Mouse (Mus musculus) spleen, postnatal 4 days (tissue): ENCODE measurements around the gene Bfsp2.

ENCODE experiments used
- DNase-seq, 2 experiments: peaks; one replicate each; pipeline ENCODE4 v3.0.0; 2022; ENCODE audit warnings: low spot score in 2 of 2

The Bfsp2 gene

DNA sequence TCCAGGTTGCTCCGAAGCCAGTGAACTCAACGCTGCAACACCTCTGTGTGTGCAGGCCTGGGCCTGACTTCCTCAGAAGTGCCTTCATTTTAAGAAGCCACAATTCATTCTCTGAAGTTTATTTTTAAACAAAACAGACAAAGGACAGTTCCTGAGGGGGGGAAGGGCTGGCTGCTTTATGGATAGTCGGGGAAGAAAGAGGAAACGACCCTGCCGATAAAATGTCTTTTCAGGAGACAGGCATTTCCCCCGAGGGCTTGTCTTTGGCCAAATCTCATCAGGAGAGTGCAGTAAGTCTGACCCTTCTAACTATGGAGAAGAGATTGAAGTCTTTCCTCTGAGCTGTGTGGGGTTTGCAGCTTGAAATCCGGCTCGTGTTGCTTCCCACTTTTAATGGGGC is 5.4 kb upstream of the Bfsp2 start:
- no peak for DNase-seq

DNA sequence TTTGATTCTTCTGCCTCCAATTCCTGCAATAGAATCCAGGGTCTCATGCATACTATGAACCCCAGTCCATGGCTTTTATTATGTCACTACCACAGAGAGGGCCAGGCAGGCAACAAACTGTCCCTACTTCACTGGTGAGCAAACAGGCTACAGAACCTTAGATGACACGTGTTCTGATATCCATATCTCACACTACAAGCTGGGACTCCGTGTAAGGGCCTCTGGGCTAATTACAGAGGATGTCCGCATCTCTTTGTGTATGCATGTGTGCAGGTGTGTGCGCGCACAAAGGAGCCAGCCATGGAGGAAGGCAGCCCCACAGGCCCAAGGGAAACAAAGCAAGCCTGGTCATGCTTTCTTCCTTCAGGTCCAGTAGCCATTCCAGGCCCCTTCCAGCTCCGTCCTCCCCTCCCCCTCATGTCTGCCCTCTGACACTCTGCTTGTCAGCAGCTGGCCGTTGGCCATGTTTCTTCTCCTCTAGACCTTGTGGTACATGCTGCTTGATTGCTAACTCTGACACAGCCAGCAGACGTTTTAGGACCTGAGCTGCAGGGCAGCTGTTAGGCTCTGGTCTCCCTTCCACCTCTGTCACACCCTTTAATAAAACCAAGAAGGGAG is 492 bp upstream of the Bfsp2 start:
- DNase-seq, result no peak

DNA sequence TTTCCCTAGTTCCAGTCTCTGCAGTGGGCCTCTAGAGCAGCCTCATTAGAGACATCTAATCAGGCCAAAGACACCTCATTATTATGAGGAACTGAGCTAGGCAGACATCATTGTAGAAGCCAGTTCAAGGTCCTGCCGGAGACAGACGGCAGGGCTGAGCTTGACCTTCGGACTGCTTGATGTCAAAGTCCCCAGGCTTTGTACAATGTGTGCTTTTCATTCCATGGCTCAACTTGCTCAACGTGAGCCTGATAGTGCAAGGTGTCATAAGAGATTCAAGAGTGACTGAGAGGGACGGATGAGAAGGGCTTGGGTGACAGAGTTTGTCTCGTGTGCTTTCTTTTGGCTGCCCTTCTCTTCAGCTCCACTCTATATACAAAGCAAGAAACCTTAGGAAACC is 4.8 kb downstream of the Bfsp2 start:
- no peak for DNase-seq

DNA sequence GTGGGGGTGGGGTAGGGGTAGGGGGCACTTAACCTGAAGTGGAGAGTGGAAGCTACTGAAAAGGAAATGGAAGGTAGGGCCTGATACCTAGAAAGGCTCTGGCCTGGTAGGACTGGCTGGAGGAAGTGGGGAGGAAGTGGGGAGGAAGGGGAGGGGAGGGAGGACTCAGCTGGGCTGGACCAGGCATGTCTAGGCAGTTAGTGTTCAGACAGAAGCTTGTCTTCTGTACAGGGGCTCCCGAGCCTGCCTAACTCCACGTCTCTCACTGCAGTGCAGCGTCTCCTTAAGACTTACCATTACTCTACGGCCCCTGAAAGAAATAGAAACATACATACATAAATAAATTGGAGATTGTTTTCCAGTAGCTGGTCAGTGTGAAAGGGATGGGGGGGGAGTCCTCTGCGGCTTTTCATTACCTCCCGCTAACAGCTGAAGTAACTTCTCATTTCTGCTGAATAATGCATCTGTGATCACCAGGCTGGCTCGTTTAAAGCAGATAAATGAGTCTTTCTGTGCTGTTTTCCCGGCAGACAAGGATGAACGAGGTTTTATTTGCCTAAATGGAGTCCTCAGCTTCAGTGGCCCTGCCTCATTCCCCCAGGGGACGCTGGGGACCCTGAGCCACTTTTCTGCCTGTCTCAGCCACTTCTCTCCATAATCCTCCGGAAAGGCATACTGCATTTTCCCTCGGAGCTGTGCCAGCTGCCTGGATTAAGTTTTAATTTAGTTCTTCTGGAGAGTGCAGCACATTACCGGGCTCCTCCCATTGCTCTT is 6.1 kb downstream of the Bfsp2 start:
- DNase-seq, result no peak

DNA sequence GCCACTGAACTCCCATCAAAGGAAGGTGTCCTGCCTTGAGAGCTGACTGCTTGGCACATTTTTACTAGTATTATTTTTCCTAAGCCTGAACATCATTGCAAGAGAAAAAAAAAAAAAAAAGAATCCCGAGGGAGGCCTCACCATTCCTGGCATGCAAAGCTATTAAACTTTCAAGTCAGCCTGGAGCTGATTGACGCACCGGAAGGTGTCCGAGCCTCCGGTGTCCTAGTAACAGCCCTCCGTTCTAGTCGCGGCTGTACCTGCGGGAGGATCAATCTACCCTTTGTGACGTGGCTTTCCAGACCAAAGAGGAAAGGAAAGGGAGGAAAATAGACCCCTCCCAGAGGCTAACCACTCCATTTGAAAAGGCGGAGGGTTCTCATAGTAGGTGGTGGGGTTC is 8.4 kb downstream of the Bfsp2 start:
- no peak for DNase-seq

DNA sequence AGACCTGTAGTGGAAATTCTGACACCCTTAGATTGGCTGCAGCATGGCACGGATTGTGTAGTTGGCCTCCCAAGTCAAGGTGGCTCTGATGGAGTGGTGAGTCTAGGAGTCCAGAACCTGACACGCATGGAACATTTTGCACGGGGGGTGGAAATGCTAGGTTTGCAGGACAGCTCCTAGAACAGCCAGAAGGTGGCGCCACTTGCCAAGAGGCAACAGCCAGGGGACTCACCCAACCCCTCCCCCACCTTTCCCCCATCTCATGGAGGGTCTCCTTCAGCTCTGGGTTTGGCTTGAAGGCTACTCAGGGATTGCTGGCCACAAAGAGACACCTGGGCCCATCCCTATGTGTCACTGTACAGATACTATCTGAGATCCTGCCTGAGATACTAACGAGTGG is 10.7 kb downstream of the Bfsp2 start:
- peak in 1 of 2 experiments; percentile 83 for DNase-seq

DNA sequence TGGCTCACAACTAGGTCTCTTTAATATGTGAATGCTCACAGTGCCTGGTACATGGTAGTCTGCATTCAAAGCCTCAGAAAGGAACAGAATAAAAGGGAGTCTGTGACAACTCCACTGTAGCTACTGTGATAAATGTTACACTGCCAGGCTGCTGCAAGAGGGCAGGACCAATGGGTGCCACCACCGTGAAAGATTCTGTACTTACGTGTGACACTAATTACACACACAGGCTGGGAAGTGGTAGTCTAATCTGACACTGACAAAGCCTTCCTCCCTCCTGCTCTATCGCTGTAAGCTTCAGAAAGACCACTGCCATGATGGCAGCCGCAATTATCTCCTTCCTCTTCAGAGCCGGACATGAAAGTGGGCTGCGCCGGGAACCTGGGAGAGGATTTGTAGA is 11.3 kb downstream of the Bfsp2 start:
- DNase-seq, result no peak

DNA sequence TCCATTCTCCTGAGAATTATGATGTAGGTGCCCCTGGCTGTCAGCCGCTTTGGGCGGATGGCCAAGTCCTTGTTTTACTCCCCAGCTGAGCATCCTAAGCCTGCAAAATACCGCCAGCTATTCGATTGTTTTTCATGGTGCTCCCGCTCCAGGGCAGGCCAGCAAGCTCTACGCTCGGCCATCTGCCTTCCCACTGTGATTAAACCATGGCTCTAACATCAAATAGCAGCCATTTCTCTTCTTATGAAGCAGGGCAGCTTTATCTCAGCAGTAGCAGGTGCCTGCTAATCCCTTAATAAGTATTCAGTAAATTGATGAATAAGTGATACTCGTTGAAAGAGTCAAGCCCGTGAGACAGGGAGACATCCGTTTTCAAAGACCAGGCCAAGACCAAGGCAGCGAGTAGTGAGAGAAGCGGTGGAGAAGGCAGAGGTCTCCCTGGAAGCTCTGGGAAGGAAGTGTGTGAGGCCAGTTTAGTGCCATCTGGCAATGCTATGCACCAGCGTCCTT is 14.5 kb downstream of the Bfsp2 start:
- DNase-seq, result no peak

DNA sequence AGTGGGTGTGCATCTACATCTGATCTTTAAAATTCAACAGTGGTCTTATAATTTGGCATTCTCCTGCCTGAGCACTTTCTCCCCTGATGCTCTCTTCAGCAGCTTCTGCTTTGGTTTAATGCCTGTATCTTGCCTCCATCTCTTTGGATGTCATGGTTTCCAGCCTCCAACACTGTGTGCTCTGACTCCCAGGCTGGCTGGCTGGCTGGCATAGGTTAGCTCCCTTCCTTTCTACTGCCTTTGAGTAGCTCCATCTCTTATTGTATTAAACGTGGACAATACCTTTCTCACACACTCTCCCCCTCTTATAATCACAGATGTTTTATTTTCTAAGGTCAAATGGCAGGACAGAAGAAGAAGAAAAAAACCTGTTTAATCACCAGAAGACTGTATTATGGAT is 14.9 kb downstream of the Bfsp2 start:
- DNase-seq, result no peak

DNA sequence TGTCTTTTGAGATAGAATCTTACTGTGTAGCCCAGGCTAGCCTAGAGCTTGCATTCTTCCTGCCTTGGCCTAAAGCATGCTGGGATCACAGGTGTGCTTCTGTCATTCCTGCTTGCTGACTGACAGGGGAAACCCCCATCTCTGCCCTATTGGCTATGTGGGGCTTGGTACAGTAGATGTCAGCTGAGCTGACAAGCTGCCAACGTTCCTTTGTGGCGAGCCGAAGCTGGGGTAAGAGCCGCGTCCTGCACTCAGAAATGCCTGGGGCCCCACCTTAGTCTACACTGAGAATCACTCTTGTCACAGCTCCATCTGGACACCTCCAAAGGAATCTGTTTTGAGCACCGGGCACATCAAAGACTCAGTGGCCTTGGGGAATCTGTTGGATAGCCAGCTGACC is 16.4 kb downstream of the Bfsp2 start:
- DNase-seq, result no peak

DNA sequence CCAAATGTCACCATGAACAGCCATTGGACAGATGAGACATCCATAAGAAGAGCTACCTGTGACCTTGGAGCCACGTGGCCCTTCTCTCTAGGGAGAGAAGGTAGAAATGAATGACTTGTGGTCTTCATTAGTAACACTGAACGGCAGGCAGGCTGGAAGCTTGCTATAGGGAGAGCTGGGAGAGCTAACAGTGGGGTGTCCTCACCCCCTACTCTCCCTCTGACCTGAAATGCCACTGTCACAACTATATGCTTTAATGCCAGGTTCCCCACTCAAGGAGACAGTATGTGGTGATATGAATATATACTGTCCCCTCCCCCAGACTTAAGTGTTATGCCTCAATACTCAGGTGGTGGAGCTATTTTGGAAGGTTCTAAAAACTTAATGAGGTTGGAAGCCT is 20.4 kb downstream of the Bfsp2 start:
- DNase-seq, result no peak

DNA sequence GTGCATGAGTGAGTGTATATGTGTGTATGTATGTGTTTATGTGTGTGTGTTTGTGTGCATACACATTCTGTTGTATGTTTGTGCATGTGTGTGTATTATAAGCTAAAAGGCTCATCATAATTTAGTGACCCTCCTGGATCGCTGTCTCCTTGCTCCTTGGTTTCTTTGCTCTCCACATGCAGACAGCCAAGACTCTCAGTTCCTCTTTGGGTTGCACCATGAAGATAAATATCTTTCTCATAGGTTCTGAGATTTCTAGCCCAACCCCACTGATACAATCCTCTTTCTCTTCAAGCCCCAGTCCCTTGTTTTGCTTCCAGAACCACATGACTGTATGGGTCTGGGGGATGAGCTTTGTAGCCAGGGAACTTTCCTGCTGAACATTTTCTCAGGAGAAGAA is 20.9 kb downstream of the Bfsp2 start:
- no peak for DNase-seq

DNA sequence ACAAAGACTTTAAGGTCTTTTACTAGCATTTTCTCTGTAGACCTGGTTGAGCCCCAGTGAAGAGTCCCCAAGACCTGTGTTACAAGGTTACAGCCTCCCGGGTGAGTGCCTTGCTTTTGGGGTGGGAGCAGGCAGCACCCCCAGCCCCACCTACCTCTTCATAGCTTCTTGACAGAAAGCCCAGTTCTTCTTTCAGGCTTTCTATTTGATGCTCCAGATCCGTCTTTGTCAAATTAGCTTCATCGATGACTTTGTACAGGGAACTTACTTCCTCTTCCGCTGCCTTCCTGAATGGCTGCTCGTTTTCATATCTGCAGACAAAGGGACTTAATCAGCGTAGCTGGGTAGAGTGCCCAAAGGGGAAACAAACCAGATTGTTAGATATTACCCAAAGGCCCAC is 30.6 kb downstream of the Bfsp2 start:
- DNase-seq, result no peak

DNA sequence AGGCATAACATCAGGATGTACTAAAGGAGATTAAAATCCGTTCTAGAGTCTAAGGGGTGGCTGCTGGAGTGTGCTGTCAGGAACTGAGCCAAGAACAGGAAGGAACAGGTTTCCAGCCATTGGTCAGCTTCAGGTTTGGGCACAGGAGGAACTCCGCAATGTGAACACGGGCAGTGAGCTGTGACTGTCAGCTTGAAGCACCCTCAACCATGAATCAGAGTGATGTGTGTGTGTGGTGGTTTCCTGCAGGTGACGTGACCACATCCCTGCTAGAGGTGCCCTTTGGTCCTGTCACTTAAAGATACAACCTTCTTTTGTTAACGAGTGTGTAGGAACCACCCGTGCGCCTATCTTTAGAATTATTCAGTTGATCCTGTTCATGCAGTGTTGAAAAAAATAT is 31.1 kb downstream of the Bfsp2 start:
- DNase-seq, result peak; percentile 49 to 73

DNA sequence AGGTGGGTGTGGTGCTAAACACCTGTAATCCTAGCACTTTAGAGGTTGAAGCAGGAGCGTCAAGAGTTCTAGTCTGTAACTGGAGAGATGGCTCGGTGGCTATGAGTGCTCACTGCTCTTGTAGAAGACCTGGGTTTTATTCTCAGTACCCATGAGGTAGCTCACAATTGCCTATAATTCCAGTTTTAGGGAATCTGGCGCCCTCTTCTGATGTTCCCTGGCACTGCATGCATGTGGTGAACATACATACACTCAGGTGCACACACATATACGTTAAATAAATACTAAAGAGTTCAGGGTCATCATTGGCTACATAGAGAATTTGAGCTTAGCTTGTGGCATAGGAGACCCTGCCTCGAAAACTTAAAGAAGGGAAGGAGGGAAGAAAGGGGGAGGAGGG is 35.6 kb downstream of the Bfsp2 start:
- DNase-seq, result no peak

DNA sequence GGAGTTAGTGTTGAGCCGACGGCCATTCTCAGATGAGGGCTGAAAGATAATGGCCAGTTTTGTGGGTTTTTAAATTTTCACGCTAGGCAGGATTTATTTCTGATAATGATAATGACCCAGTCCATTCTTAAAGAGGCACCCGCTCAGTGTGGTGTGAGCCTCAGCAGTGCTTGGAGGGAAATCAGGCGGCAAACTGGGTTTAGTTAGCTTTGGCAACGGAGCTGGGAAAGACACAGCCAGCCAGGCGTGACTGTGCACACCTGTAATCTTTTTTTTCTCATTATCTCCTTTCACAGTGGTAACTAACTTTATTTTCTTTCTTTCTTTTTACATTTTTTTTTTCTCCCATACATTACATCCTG is 36.4 kb downstream of the Bfsp2 start:
- DNase-seq, result no peak

DNA sequence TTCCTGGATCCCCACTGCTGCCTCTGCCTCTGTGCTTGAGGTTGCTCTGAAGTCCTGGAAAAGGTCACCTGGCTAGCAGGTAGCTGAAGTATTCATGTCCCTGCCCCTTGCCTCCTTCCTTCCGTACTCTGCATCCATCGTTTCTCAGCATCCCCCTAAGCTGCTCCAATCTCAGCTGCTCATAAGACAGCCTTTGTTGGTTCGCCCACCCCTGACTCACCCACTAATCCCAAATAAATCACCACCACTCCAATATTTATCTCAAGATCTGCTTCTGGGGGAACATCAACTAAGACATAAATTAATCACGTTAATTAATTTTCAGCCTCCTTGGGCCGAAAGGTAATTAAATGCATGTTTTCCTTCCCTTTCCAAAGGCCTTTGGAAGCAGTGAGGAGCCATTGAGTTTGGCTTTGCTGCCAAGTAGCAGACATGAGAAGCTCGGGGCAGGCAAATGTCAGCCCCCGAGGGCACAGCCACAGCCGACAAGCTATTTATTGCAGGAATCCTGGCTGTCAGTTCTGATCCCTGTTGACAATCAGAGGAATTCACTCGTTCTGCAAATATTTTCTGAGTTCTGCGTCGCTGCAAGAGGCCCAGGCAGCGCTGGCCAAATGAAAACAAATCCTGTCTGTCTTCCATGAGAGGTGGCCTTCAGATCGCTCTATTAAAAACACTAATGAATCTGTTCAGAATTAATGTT is 36.9 kb downstream of the Bfsp2 start:
- no peak for DNase-seq

DNA sequence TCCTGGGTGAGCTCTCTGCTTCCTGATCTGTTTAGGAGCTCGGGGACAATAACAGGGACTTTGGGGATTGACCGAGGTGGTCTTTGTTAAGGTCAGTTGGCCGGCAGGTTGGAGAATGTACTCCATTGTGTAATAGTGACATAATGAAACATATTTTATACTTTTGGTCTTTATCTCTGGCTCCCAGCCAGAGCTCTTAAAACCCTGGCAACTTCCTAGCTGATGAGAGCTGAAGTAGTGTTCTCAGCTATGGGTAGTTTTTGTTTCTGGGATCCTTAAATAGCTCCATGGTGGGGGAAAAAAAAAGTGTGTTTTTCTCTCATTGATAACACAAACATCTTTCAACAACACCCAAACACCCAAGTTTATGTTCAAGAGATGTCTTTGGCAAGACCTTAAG is 39.6 kb downstream of the Bfsp2 start:
- no peak for DNase-seq

DNA sequence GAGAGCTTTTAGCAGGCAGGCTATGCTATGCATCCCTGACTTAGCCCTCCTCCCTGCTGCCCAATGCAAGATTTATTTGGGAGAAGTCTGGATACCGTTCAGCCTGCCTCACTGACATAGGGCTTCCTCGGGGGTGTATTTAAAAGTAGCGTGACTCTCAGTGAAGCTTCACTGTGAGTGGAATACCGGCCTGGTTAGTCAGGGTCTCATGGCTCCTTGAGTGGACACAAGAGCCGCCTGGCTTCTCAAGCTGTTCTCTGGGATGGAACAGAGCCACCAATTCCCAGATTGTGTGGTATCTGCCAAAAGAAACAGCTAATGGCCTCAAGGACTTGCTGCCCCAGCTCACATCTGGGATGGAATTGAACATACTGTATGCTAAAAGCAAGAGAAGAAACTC is 43.1 kb downstream of the Bfsp2 start:
- no peak for DNase-seq

DNA sequence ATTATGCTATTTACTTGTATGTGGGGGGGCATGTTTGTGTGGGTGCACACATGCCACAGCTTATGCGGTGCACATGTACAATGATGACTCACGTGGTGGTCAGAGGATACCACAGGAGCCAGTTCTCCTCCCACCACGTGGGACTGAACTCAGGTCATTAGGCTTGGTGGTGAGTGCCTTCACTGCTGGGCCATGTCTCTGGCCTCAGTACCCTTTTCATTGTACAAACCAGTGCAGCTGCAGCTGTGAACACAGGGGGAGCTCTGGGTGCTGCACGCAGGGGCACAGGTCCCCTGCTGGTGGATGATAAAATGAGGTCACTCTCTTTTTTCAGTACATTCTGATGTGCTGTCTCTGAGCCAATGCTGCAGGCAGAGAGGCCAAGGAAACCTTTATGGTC is 46.1 kb downstream of the Bfsp2 start:
- peak in 1 of 2 experiments; percentile 28 for DNase-seq

DNA sequence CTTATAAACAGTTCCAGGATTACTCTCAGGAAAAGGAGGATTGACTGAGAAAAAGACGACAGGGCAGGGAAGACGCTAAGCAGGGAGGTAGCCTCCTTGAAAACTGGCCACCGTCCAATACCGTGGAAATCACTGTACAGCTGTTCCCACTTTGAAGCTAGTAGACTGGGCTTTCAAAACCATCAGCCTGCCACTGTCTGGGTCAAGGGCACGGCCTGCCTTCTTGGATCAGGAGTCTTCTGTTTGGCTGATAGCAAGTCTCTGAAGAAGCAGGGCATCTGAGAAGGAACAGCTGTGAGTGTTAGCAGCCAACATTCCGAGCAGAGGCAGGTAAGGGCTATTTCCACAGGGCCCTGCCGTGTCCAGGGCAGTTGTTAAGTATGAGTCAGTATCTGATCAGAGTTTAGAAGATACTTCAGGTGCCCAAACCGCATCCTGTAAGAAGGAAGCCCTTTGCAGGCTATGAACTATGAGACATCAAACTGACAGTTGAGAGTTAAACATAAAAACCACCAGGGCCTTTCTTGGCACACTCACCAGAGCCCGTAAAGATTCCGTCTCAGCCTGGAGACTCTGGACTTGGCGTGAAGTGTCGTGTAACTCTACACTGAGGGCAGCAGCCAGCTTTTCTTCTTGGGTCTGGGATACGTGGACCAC is 48.0 kb downstream of the Bfsp2 start:
- DNase-seq, result no peak

DNA sequence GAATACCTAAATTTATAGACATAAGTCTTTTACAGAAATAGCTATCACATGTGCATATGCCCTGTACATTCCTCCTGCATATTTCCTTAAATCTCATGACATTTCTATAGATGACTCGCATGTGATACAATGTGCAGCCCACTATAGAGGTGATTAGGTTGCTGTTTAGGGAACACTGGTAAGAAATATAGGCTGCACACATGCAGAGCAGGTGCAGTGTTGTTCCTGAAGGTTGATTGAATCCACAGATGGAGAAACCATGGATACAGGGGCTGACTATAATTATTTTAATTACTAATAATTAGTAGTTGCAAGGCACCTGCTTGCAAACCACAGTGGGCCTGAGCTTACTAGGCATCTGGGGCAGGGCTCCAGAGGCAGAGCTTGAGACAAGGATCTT is 48.5 kb downstream of the Bfsp2 start:
- no peak for DNase-seq
